Mouse (Mus musculus): ENCODE measurements around the gene Dock1.

DNA sequence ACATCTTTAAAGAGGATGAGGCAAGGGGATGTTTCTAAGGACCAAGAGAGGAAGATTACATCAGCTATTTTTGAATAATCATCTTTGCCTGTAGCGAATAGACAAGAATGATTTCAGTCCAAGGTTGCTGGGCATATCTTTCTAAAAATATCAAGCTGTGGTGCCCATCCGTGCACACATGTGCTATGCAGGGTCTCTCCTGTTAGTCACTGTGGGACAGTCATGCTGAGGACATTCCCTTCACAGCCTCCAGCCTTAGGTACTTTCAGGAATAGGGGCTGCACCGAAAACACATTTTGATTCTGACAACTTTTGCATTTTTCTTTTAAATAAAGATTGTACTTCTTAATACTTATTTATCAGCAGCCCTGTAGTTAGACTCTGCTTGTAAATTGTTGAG is 124.4 kb downstream of the Dock1 start:
- TF ChIP-seq CTCF (conservative IDR thresholded peaks at IDR 0.05; ENCODE audit: low read length) (no peak), NANOG (IDR thresholded peaks at IDR 0.05; ENCODE audit: borderline replicate concordance, low read length) (no peak), POU5F1 (IDR thresholded peaks at IDR 0.05; ENCODE audit: borderline replicate concordance, low read length) (no peak)

Data from E14TG2a.4 (cell line).